Mouse (Mus musculus): ENCODE measurements at regions not wholly inside any gene's neighbourhood (a gene's known extent, or its start where the extent isn't known, plus 50 kb on each side); places are given as distances from the start of the nearest gene placed in this dataset.

GRCm38 (mm10) chr3:104288970-104289680 lies 69.0 kb upstream of the Magi3 start:
- TF ChIP-seq CTCF (IDR thresholded peaks at IDR 0.05; ENCODE audit: control insufficient read depth, insufficient read depth, insufficient read length) = no peak
- TF ChIP-seq MYOD1 (IDR thresholded peaks at IDR 0.05; ENCODE audit: control insufficient read depth, insufficient read length, low read depth) = no peak
- no peak for TF ChIP-seq MAX (IDR thresholded peaks at IDR 0.05)
- TF ChIP-seq MYOG (IDR thresholded peaks at IDR 0.05; ENCODE audit: control insufficient read depth, extremely low read depth, insufficient read length) = no peak
- TF ChIP-seq USF1 (IDR thresholded peaks at IDR 0.05; ENCODE audit: low read depth) = no peak
